Mouse (Mus musculus) cortical plate, adult 2 months (tissue): Measurements from ENCODE around the gene Slx1b.

ENCODE experiments used
- CTCF ChIP-seq: fragments of 200-500 bp; IDR thresholded peaks from 2 replicates; pipeline ENCODE4 v1.5.1; 2011; ENCODE audit warnings: mild to moderate bottlenecking, control low read depth, low read length; ENCODE audit not compliant: insufficient read depth; ENCODE audit errors: extremely low read depth
- POLR2A ChIP-seq: fragments of 200-500 bp; IDR thresholded peaks from 2 replicates; pipeline ENCODE4 v1.6.1; 2011; ENCODE audit warnings: mild to moderate bottlenecking, low read length, control low read depth; ENCODE audit not compliant: insufficient read depth; ENCODE audit errors: extremely low read depth

DNA sequence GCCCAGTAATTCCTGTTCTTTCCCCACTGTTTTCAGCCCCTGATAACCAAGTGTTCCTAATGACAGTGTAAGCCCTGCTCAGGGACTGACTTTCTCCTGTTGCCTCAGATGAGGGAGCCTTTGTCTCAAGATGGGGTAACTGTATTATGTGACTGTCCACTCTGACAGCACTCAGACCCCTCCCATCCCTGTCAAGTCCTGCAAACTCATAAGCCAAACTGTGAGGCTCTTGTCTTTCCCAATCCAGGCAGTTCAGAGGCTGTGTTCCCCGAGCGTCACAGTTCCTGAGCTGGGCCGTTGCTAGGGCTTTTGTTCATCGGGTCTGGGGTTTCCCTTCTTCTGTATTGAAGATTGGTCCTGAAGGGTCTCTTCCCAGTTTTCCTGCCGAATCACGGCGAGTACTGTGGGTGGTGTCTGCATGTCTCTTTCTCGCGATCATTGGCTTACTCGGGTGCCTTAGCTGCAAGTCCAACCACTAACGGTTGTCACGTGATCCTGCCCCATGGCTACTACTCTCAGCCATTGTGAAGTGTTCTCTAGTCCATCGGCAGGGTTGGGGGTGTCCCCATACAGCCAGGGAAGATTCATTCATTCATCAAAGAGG is 44.6 kb upstream of the Slx1b start:
- TF ChIP-seq CTCF (no peak), POLR2A (no peak)
